ENCODE assay signal across 25 mouse cellular contexts in genomic region chr14:112475541-112475940, GRCm38 (mm10).
"Had no signal": no experiment of that assay in that cellular context is flagged by ENCODE, and none has a peak within 500 bp of the region (broad histone marks: within the 10 kb centered on the region; RNA-seq: fewer than 3 reads in every experiment).

No protein-coding gene starts in this region.

- H3K36me3 ChIP-seq: heart, embryonic 10.5 days; heart, embryonic 12.5 days; hindbrain, embryonic 13.5 days; hindbrain, embryonic 15.5 days; kidney, embryonic 15.5 days; limb, embryonic 13.5 days; limb, embryonic 15.5 days; liver, embryonic 12.5 days had no signal

- H3K9me3 ChIP-seq: heart, embryonic 10.5 days; heart, embryonic 12.5 days; hindbrain, embryonic 13.5 days; hindbrain, embryonic 15.5 days; kidney, embryonic 15.5 days; limb, embryonic 13.5 days; limb, embryonic 15.5 days; liver, embryonic 12.5 days had no signal

- DNase-seq: gastrocnemius, adult 2 months; gastrocnemius, postnatal 10 days; gastrocnemius, postnatal 25 days; heart, adult 18-20 months; heart, postnatal 10 days; heart, postnatal 4 days; kidney, adult 11 months; kidney, adult 2 months; kidney, adult 9 months; kidney, postnatal 14 days; kidney, postnatal 36 days; layer of hippocampus, adult 9-11 months; layer of hippocampus, postnatal 36 days; left cerebral cortex, postnatal 4 days had no signal

- H3K4me3 ChIP-seq: gastrocnemius, adult 2 months; heart, embryonic 10.5 days; heart, embryonic 12.5 days; hindbrain, embryonic 13.5 days; hindbrain, embryonic 15.5 days; kidney, embryonic 15.5 days; limb, embryonic 13.5 days; limb, embryonic 15.5 days; liver, embryonic 12.5 days had no signal

- H3K9ac ChIP-seq: heart, embryonic 12.5 days; hindbrain, embryonic 13.5 days; hindbrain, embryonic 15.5 days; kidney, embryonic 15.5 days; limb, embryonic 13.5 days; limb, embryonic 15.5 days; liver, embryonic 12.5 days; liver, embryonic 14.5 days had no signal

- H3K27me3 ChIP-seq: heart, embryonic 12.5 days; hindbrain, embryonic 13.5 days; hindbrain, embryonic 15.5 days; kidney, embryonic 15.5 days; limb, embryonic 13.5 days; limb, embryonic 15.5 days; liver, embryonic 12.5 days had no signal

- H3K4me1 ChIP-seq: heart, embryonic 10.5 days; heart, embryonic 12.5 days; hindbrain, embryonic 13.5 days; hindbrain, embryonic 15.5 days; kidney, embryonic 15.5 days; limb, embryonic 13.5 days; limb, embryonic 15.5 days; liver, embryonic 12.5 days had no signal

- H3K27ac ChIP-seq: gastrocnemius, adult 2 months; heart, embryonic 10.5 days; hindbrain, embryonic 13.5 days; hindbrain, embryonic 15.5 days; hindbrain, postnatal 0 days; kidney, embryonic 15.5 days; kidney, postnatal 0 days; limb, embryonic 13.5 days; limb, embryonic 15.5 days; liver, embryonic 12.5 days; liver, embryonic 14.5 days had no signal
